Mouse (Mus musculus) forebrain, embryonic 16.5 days (tissue): ENCODE data around the gene Dpf1. TPM values are rescaled to one million over a fixed set of nuclear protein-coding genes. Genes with fewer than 3 reads are reported as not detected.

Source experiments
- ATAC-seq: fragments of 200-750 bp; cut with Nextera tagmentation; 2 replicates; pipeline ENCODE4 v1.8.0; 2017; ENCODE audit warnings: mild to moderate bottlenecking, moderate library complexity
- H3K27ac ChIP-seq: fragments of 300-500 bp; sonication (generic); 2 replicates; pipeline ENCODE4 v1.5.1; 2014; ENCODE audit warnings: low read length, control low read depth
- H3K27me3 ChIP-seq: fragments of 300-500 bp; sonication (generic); replicated peaks from 2 replicates; pipeline ENCODE4 v1.6.1; 2014; ENCODE audit warnings: low read length; ENCODE audit not compliant: control insufficient read depth, insufficient read depth
- H3K36me3 ChIP-seq: fragments of 300-500 bp; sonication (generic); 2 replicates; pipeline ENCODE4 v1.6.1; 2014; ENCODE audit not compliant: control insufficient read depth, insufficient read depth
- H3K4me1 ChIP-seq: fragments of 300-500 bp; sonication (generic); replicated peaks from 2 replicates; pipeline ENCODE4 v1.6.1; 2014; ENCODE audit warnings: low read length; ENCODE audit not compliant: control insufficient read depth, insufficient read depth
- H3K4me2 ChIP-seq: fragments of 300-500 bp; sonication (generic); 2 replicates; pipeline ENCODE4 v1.6.1; 2014; ENCODE audit warnings: mild to moderate bottlenecking, low read length, control low read depth
- H3K4me3 ChIP-seq: fragments of 300-500 bp; sonication (generic); replicated peaks from 2 replicates; pipeline ENCODE4 v1.5.1; 2014; ENCODE audit warnings: mild to moderate bottlenecking, low read length, control low read depth
- H3K9ac ChIP-seq: fragments of 300-500 bp; sonication (generic); replicated peaks from 2 replicates; pipeline ENCODE4 v1.6.1; 2014; ENCODE audit warnings: low read depth, low read length, control low read depth
- H3K9me3 ChIP-seq: fragments of 300-500 bp; sonication (generic); 2 replicates; pipeline ENCODE4 v1.6.1; 2016; ENCODE audit warnings: low read length; ENCODE audit not compliant: control insufficient read depth
- WGBS: fragments of 180-500 bp; shearing (Covaris S2); extraction: QIAGEN DNeasy Blood & Tissue Kit; methylation state at CpG from one replicate; pipeline ENCODE4 v1.1.7; 2014; 5-methylcytosine and 5-hydroxymethylcytosine counted together
- polyA plus RNA-seq: library from polyadenylated mRNA; unstranded; fragments of >200 nt; fragmentation: Nextera tagmentation; extraction: Ambion mirVana; gene quantifications from 2 replicates; pipeline ENCODE4 v1.2.1, GENCODE M21; 2015

Gene Dpf1
- polyA plus RNA-seq, 1 experiment from 2014 or later = 270 TPM

DNA sequence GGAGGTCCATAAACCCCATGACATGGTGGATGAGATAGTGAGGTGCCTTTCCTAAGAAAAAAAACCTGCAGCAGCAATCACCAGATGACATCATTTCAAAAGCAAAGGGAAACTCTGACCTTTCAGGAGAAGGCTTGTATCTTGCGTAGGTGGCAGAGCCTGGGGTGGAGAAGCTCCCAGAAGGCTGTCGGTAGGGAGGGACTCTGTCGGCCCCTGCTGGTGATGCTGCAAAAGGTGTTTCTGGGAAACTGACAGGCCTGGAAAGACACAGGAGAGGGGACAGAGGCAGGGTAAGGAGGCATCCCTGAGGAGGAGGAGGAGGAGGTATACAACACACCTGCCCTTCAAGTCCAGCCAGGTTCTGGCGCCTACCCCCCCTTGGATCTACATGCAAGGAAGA is 60.3 kb downstream of the Dpf1 start:
- Histone ChIP-seq H3K9ac (no peak overlapping the region), H3K4me3 (no peak overlapping the region), H3K27ac (no peak overlapping the region; the same call in 1 of the 2 replicates), H3K4me2 (no peak overlapping the region), H3K9me3 (no peaks in the 10 kb centered on the region), H3K4me1 (peaks cover 22% of the 10 kb centered on the region), H3K27me3 (no peaks in the 10 kb centered on the region), H3K36me3 (no peaks in the 10 kb centered on the region; the same call in 1 of the 2 replicates)
- ATAC-seq = peak; percentile 34; the same call in 1 of the 2 replicates
- 23% methylated on average over 4 of the region's 4 CpGs for whole genome bisulfite sequencing

DNA sequence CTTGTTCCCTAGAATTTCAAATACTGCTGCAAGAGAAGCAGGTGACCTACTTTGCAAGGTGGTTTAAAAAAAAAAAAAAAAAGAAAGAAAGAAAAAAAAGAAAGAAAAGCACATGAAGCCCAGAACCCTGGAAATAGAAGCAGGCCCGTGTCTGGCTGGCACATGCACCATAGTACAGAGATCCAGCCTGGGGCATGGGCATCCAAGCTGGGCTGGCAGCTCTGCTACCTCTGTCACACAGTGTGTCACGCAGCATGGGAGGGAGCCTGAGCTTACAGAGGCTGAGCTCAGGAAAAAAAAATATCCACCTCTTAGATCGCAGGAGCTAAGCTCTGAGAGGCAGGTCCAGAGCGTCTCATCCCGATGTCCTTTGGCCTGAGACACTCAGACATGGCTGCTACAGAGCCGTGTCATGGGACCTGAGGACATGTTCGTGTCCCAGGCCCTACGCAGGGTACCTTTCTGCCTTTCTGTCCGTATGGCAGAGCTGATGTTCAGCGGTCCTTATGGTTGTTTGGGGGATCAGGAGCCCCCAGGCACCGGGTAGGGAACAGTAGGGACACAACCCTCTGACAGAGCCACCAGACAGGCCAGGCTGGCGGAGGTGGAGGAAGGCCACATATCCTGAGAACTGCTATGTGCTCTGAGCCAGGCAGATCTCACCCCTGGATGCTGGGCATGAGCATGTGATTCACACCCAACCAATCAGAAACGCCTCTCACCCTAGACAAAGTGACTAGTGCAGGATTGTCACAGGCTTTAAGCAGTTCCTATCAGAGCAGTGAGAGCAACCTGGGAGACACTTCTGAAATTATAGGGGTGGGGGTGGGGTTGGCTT is 63.6 kb downstream of the Dpf1 start:
- Histone ChIP-seq H3K27me3 (no peaks in the 10 kb centered on the region), H3K27ac (peak overlapping the region; percentile 79), H3K4me2 (no peak overlapping the region), H3K36me3 (no peaks in the 10 kb centered on the region), H3K9ac (peak overlapping the region; percentile 41), H3K4me1 (peaks cover 22% of the 10 kb centered on the region), H3K9me3 (no peaks in the 10 kb centered on the region), H3K4me3 (no peak overlapping the region)
- 75% methylated on average over 13 of the region's 13 CpGs for WGBS
- ATAC-seq = peak; percentile 91

Other genes with a start within 250 kb of the Dpf1 start
- 16.1 and 19.7 TPM in 2 replicates for gene Ryr1, start 178.8 kb upstream of the Dpf1 start, polyA plus RNA-seq
- gene Rasgrp4, start 169.1 kb upstream of the Dpf1 start, polyA plus RNA-seq = 0.57 and 1.0 TPM in 2 replicates
- 19.8 and 21.9 TPM in 2 replicates for gene Fam98c, start 147.7 kb upstream of the Dpf1 start, polyA plus RNA-seq
- 0.51 and 0.75 TPM in 2 replicates for gene Ggn, start 133.7 kb upstream of the Dpf1 start, polyA plus RNA-seq
- gene Spred3, start 133.5 kb upstream of the Dpf1 start, polyA plus RNA-seq = 6.0 and 7.5 TPM in 2 replicates
- gene Psmd8, start 123.2 kb upstream of the Dpf1 start, polyA plus RNA-seq = 267 and 277 TPM in 2 replicates
- gene Catsperg1, start 89.9 kb upstream of the Dpf1 start, polyA plus RNA-seq = 1.3 and 2.5 TPM in 2 replicates
- gene Kcnk6, start 71.4 kb upstream of the Dpf1 start, polyA plus RNA-seq = 0.61 and 1.1 TPM in 2 replicates
- 76.3 and 81.0 TPM in 2 replicates for gene Yif1b, start 65.6 kb upstream of the Dpf1 start, polyA plus RNA-seq
- gene 2200002D01Rik, start 55.5 kb upstream of the Dpf1 start, polyA plus RNA-seq = 0.65 and 1.5 TPM in 2 replicates
- 39.9 and 50.9 TPM in 2 replicates for gene Spint2, start 22.0 kb upstream of the Dpf1 start, polyA plus RNA-seq
- gene Ppp1r14a, start 14.6 kb upstream of the Dpf1 start, polyA plus RNA-seq = 4.3 and 6.1 TPM in 2 replicates
- gene Sipa1l3, start 214.7 kb downstream of the Dpf1 start, polyA plus RNA-seq = 13.9 and 16.1 TPM in 2 replicates